Mouse (Mus musculus): Measurements from ENCODE around the gene Defa30. TPM values are rescaled to one million over a fixed set of nuclear protein-coding genes. Genes with fewer than 3 reads are reported as not detected.

Gene Defa30
- not detected in 2 replicates for polyA plus RNA-seq (2021; fragmentation: Nextera tagmentation)
- long read RNA-seq, experiment 1 = 0 reads
- long read RNA-seq, experiment 2 = 0 reads

DNA sequence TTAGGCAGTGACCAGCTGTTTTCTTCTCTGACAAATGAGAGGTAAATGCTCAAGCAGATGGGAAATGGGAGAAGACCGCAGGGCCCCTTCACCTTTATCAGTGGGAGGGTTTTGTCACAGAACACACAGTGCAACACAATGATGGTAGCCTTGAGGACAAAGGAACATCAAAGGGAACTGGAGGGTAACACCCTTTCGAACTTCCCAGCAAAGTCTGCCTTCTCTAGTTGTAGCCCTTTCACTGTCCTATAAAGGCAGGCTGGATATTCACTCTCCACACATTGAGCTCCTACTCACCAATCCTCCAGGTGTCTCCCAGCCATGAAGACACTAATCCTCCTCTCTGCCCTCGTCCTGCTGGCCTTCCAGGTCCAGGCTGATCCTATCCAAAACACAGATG, at the start of gene Defa30:
Gene Defa30, plus strand, starts transcription at position 301 of the 400 bp plus-strand sequence.

DNA sequence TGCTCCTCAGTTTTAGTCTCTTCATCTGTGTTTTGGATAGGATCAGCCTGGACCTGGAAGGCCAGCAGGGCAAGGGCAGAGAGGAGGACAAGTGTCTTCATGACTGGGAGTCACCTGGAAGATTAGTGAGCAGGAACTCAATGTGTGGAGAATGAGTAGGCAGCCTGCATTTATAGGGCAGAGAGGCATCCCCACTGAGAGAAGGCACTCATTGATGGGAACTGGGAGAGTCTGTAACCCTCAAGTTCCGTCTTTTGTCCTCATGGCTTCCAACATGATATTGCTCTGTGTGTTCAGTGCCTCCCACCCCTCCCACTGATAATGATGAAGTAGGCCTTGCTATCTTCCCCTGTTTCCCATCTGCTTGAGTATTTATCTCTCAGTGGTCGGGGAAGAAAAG, 38.5 kb upstream of the Defa30 start, which contains the start of gene Gm14851:
Gene Gm14851, minus strand, starts transcription at position 101 of the 400 bp plus-strand sequence.

DNA sequence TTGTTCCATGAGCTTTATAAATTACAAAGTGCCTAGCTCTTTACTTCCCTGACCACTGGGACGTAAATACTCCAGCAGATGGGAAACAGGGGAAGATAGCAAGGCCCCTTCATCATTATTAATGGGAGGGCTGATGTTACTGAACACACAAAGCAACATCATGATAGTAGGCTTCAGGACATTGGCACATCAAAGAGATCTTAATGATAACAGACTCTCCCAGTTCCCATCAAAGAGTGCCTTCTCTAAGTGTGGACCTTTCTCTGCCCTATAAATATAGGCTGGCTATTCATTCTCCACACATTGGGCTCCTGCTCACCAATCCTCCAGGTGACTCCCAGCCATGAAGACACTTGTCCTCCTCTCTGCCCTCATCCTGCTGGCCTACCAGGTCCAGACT, 27.5 kb downstream of the Defa30 start, which contains the start of gene Defa22:
Gene Defa22, plus strand, starts transcription at position 301 of the 400 bp plus-strand sequence.

Other genes starting within 250 kb of the Defa30 start
- gene Defb33, start 242.0 kb upstream of the Defa30 start, polyA plus RNA-seq (2021; fragmentation: Nextera tagmentation) = not detected in 2 replicates
- gene Gm15056, start 232.0 kb upstream of the Defa30 start, polyA plus RNA-seq (2021; fragmentation: Nextera tagmentation) = not detected in 2 replicates
- gene Gm6040, start 212.6 kb upstream of the Defa30 start, polyA plus RNA-seq (2021; fragmentation: Nextera tagmentation) = not detected in 2 replicates
- not detected in 2 replicates for gene AY761185, start 189.9 kb upstream of the Defa30 start, polyA plus RNA-seq (2021; fragmentation: Nextera tagmentation)
- not detected in 2 replicates for gene Defa21, start 109.1 kb upstream of the Defa30 start, polyA plus RNA-seq (2021; fragmentation: Nextera tagmentation)
- not detected in 2 replicates for gene Defa23, start 79.6 kb upstream of the Defa30 start, polyA plus RNA-seq (2021; fragmentation: Nextera tagmentation)
- gene Defa35, start 69.6 kb upstream of the Defa30 start, polyA plus RNA-seq (2021; fragmentation: Nextera tagmentation) = not detected in 2 replicates
- not detected in 2 replicates for gene Defa25, start 50.2 kb upstream of the Defa30 start, polyA plus RNA-seq (2021; fragmentation: Nextera tagmentation)
- not detected in 2 replicates for gene Gm14851, start 38.6 kb upstream of the Defa30 start, polyA plus RNA-seq (2021; fragmentation: Nextera tagmentation)
- gene Defa22, start 27.6 kb downstream of the Defa30 start, polyA plus RNA-seq (2021; fragmentation: Nextera tagmentation) = not detected in 2 replicates
- not detected in 2 replicates for gene Defa31, start 57.0 kb downstream of the Defa30 start, polyA plus RNA-seq (2021; fragmentation: Nextera tagmentation)
- not detected in 2 replicates for gene Gm15293, start 66.9 kb downstream of the Defa30 start, polyA plus RNA-seq (2021; fragmentation: Nextera tagmentation)
- not detected in 2 replicates for gene Gm15292, start 115.1 kb downstream of the Defa30 start, polyA plus RNA-seq (2021; fragmentation: Nextera tagmentation)
- gene Defa27, start 180.9 kb downstream of the Defa30 start, polyA plus RNA-seq (2021; fragmentation: Nextera tagmentation) = not detected in 2 replicates
- gene Defa29, start 192.4 kb downstream of the Defa30 start, polyA plus RNA-seq (2021; fragmentation: Nextera tagmentation) = not detected in 2 replicates
- not detected in 2 replicates for gene Defa2, start 243.9 kb downstream of the Defa30 start, polyA plus RNA-seq (2021; fragmentation: Nextera tagmentation)